Mouse (Mus musculus): Measurements from ENCODE around the gene Nlrc5. TPM values are rescaled to one million over a fixed set of nuclear protein-coding genes. Genes with fewer than 3 reads are reported as not detected.

Gene Nlrc5
- polyA plus RNA-seq, 1 experiment from 2014 or later = 0.19 TPM

DNA sequence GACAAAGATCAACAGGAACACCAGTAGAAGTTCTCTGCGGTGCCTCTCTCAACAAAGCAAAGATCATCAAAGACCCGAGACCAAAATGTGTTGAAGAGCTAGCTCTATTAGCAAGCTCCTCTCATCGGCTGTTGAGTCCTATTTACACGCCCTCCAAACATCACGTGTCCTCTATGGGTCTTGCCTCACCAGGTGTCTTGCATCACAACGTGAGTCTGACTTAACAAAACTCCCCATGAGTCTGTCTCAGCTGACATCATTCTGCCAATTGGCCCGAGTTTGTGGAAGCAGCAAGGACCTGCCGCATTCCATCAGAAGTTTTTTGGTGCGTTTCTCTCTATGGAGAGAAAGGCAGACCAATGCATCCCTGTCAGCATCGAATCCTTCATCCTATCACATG is 6.2 kb upstream of the Nlrc5 start:
- peaks cover 6% of the 10 kb centered on the region for H3K27me3 ChIP-seq (ENCODE audit: control insufficient read depth, insufficient read depth, low read length)
- no peak overlapping the region for H3K4me3 ChIP-seq (ENCODE audit: control insufficient read depth in 1 of 2, insufficient read depth in 1 of 2, low read depth in 1 of 2, low read length in 2 of 2)
- WGBS = 48% methylated on average over 10 of the region's 10 CpGs
- no peaks in the 10 kb centered on the region for H3K4me1 ChIP-seq (ENCODE audit: control insufficient read depth in 2 of 2, insufficient read depth in 2 of 2, low read length in 2 of 2)
- no peak overlapping the region for H3K9ac ChIP-seq (ENCODE audit: low read length)
- H3K36me3 ChIP-seq (ENCODE audit: control insufficient read depth, insufficient read depth, low read length) = no peaks in the 10 kb centered on the region
- ATAC-seq (ENCODE audit: insufficient number of reproducible peaks, insufficient read depth, low FRiP score, low read depth) = no peak
- H3K27ac ChIP-seq (replicated peaks in 1 of 2; ENCODE audit: control insufficient read depth in 1 of 2, insufficient read depth in 1 of 2, low read depth in 2 of 2, low read length in 2 of 2) = no peak overlapping the region
- H3K4me2 ChIP-seq (ENCODE audit: low read length) = no peak overlapping the region
- no peaks in the 10 kb centered on the region for H3K9me3 ChIP-seq (ENCODE audit: control insufficient read depth, low read length)

DNA sequence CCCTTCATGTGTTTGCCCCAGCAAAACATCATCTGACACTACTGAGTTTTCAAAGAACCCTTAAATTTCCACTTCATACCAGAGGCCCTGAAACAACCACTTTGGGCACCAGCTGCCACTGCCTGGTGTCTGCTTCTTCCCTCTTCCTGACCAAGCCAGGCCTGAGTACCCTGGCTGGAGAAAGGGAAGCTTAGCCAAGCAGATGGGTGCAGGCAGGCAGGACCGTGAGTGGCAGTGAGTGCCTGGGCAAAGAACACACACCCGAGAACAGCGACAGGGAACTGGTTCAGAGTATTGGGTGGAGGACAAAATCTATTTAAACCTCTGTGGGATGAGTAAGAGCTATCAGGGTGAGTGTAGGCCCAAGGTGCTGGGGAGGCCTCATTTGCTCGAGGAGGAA is 5.7 kb upstream of the Nlrc5 start:
- no peak for ATAC-seq (ENCODE audit: insufficient number of reproducible peaks, insufficient read depth, low FRiP score, low read depth)
- Histone ChIP-seq H3K27ac (replicated peaks in 1 of 2; ENCODE audit: control insufficient read depth in 1 of 2, insufficient read depth in 1 of 2, low read depth in 2 of 2, low read length in 2 of 2) (no peak overlapping the region), H3K9me3 (ENCODE audit: control insufficient read depth, low read length) (no peaks in the 10 kb centered on the region), H3K36me3 (ENCODE audit: control insufficient read depth, insufficient read depth, low read length) (no peaks in the 10 kb centered on the region), H3K4me1 (ENCODE audit: control insufficient read depth in 2 of 2, insufficient read depth in 2 of 2, low read length in 2 of 2) (no peaks in the 10 kb centered on the region), H3K4me2 (ENCODE audit: low read length) (no peak overlapping the region), H3K4me3 (ENCODE audit: control insufficient read depth in 1 of 2, insufficient read depth in 1 of 2, low read depth in 1 of 2, low read length in 2 of 2) (no peak overlapping the region), H3K9ac (ENCODE audit: low read length) (no peak overlapping the region), H3K27me3 (ENCODE audit: control insufficient read depth, insufficient read depth, low read length) (peaks cover 11% of the 10 kb centered on the region)
- 58% methylated on average over 4 of the region's 4 CpGs for WGBS

DNA sequence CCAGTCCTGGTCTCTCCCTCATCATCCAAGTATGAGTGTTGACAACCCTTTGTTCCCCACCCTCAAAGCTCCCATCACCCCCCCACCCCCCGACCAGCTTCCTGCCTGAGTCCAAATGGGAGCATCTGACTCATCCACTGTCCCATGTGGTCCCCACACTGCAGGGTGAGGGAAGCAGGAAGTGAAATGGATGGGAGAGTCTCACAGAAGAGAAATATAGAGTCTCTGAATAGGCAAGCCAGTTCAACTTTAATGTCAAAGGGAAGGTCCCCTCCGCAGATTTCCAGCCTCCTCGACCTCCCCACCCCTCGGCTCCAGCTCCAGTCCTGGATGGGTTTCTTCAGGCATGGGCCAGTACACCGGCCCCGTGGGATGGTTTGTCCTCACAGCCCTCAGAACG is 4.8 kb upstream of the Nlrc5 start:
- Histone ChIP-seq H3K4me1 (ENCODE audit: control insufficient read depth in 2 of 2, insufficient read depth in 2 of 2, low read length in 2 of 2) (peaks cover 4 to 5% of the 10 kb centered on the region in 2 experiments), H3K4me2 (ENCODE audit: low read length) (no peak overlapping the region), H3K9me3 (ENCODE audit: control insufficient read depth, low read length) (no peaks in the 10 kb centered on the region), H3K4me3 (ENCODE audit: control insufficient read depth in 1 of 2, insufficient read depth in 1 of 2, low read depth in 1 of 2, low read length in 2 of 2) (no peak overlapping the region), H3K27ac (replicated peaks in 1 of 2; ENCODE audit: control insufficient read depth in 1 of 2, insufficient read depth in 1 of 2, low read depth in 2 of 2, low read length in 2 of 2) (no peak overlapping the region), H3K36me3 (ENCODE audit: control insufficient read depth, insufficient read depth, low read length) (no peaks in the 10 kb centered on the region), H3K27me3 (ENCODE audit: control insufficient read depth, insufficient read depth, low read length) (peaks cover 17% of the 10 kb centered on the region), H3K9ac (ENCODE audit: low read length) (no peak overlapping the region)
- no peak for ATAC-seq (ENCODE audit: insufficient number of reproducible peaks, insufficient read depth, low FRiP score, low read depth)
- WGBS = 73% methylated on average over 7 of the region's 7 CpGs

DNA sequence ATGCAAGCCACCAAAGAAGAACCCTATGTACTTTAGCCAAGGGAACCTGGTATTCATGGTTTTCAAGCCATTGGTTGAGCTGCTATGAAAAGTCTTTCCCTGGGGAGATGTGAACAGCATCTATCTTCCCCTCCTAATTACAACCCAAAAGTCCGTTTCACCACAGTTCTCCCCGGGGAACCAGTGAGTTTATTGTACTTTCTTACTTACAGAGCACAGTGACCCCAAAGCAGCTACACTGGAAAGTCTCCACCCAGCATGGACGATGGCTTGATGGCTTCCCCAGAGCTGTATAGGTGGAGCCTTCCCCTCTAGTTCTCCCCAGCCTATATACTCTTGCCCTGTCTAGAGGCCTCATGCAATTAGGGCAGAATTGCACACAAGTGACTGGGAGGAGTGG is 1.9 kb upstream of the Nlrc5 start:
- H3K36me3 ChIP-seq (ENCODE audit: control insufficient read depth, insufficient read depth, low read length) = no peaks in the 10 kb centered on the region
- H3K27ac ChIP-seq (replicated peaks in 1 of 2; ENCODE audit: control insufficient read depth in 1 of 2, insufficient read depth in 1 of 2, low read depth in 2 of 2, low read length in 2 of 2) = no peak overlapping the region
- peaks cover 4 to 5% of the 10 kb centered on the region in 2 experiments for H3K4me1 ChIP-seq (ENCODE audit: control insufficient read depth in 2 of 2, insufficient read depth in 2 of 2, low read length in 2 of 2)
- WGBS = 78% methylated on average over 3 of the region's 3 CpGs
- H3K4me3 ChIP-seq (ENCODE audit: control insufficient read depth in 1 of 2, insufficient read depth in 1 of 2, low read depth in 1 of 2, low read length in 2 of 2) = no peak overlapping the region
- no peak for ATAC-seq (ENCODE audit: insufficient number of reproducible peaks, insufficient read depth, low FRiP score, low read depth)
- no peak overlapping the region for H3K4me2 ChIP-seq (ENCODE audit: low read length)
- H3K9me3 ChIP-seq (ENCODE audit: control insufficient read depth, low read length) = no peaks in the 10 kb centered on the region
- peaks cover 25% of the 10 kb centered on the region for H3K27me3 ChIP-seq (ENCODE audit: control insufficient read depth, insufficient read depth, low read length)
- no peak overlapping the region for H3K9ac ChIP-seq (ENCODE audit: low read length)

DNA sequence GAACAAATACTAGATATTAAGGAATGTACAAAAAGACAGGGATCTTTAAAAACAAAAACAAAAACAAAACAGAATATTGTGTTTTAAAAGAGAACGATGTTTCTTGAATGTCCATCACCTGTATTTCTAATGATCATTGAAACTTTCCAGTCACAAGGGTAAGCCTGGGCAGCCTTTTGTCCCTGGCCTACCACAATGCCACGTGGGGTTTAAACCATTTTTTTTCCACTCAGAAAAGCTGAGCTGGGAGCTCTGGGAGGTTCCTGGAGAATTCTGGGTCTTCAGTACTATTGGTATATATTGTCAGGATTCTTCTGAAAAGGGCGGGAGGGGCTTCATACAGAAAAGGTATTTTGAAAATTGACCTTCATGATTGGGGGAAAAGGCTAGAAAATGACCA is 802 bp downstream of the Nlrc5 start:
- Histone ChIP-seq H3K4me3 (ENCODE audit: control insufficient read depth in 1 of 2, insufficient read depth in 1 of 2, low read depth in 1 of 2, low read length in 2 of 2) (no peak overlapping the region), H3K27me3 (ENCODE audit: control insufficient read depth, insufficient read depth, low read length) (peaks cover 26% of the 10 kb centered on the region), H3K27ac (replicated peaks in 1 of 2; ENCODE audit: control insufficient read depth in 1 of 2, insufficient read depth in 1 of 2, low read depth in 2 of 2, low read length in 2 of 2) (no peak overlapping the region), H3K4me1 (ENCODE audit: control insufficient read depth in 2 of 2, insufficient read depth in 2 of 2, low read length in 2 of 2) (peaks cover 4 to 5% of the 10 kb centered on the region in 2 experiments), H3K9ac (ENCODE audit: low read length) (no peak overlapping the region), H3K4me2 (ENCODE audit: low read length) (no peak overlapping the region), H3K36me3 (ENCODE audit: control insufficient read depth, insufficient read depth, low read length) (no peaks in the 10 kb centered on the region), H3K9me3 (ENCODE audit: control insufficient read depth, low read length) (no peaks in the 10 kb centered on the region)
- no peak for ATAC-seq (ENCODE audit: insufficient number of reproducible peaks, insufficient read depth, low FRiP score, low read depth)
- WGBS = 77% methylated on average over 3 of the region's 3 CpGs

DNA sequence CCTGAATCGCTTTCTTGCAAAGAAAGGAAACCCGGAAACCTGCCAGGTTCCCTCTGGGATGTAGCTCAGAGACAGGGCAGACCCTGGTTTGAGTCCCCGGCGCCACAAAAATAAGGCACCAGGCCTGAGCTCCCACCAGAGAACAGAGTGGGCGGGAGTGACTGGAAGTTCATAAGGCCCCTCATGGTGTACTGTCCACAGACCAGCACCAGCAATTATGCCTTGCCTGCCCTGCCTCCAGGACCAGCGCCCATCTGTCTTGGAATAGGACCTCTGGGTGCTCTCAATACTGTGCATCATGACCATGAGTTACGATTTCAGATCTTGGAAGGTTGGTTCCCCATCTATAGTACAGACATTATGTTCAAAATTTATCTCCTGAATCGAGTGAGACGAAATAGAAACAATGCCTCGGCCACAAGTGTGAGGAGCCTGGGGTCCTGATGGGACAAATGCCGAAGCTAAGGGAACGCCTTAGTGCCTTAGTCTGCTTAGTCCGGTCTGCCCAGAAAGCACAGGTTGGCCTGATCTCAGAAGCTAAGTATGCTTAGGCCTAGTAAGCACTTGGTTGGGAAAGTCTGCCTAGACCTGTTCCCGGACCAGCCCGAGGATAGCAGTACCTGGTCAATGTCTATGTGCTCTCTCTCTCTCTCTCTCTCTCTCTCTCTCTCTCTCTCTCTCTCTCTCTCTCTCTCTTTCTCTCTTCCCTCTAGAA is 1.4 kb downstream of the Nlrc5 start:
- H3K4me3 ChIP-seq (ENCODE audit: control insufficient read depth in 1 of 2, insufficient read depth in 1 of 2, low read depth in 1 of 2, low read length in 2 of 2) = no peak overlapping the region
- H3K9ac ChIP-seq (ENCODE audit: low read length) = no peak overlapping the region
- H3K27ac ChIP-seq (replicated peaks in 1 of 2; ENCODE audit: control insufficient read depth in 1 of 2, insufficient read depth in 1 of 2, low read depth in 2 of 2, low read length in 2 of 2) = no peak overlapping the region
- peaks cover 4 to 5% of the 10 kb centered on the region in 2 experiments for H3K4me1 ChIP-seq (ENCODE audit: control insufficient read depth in 2 of 2, insufficient read depth in 2 of 2, low read length in 2 of 2)
- peaks cover 26% of the 10 kb centered on the region for H3K27me3 ChIP-seq (ENCODE audit: control insufficient read depth, insufficient read depth, low read length)
- 85% methylated on average over 15 of the region's 15 CpGs for whole genome bisulfite sequencing
- H3K9me3 ChIP-seq (ENCODE audit: control insufficient read depth, low read length) = no peaks in the 10 kb centered on the region
- no peak for ATAC-seq (ENCODE audit: insufficient number of reproducible peaks, insufficient read depth, low FRiP score, low read depth)
- no peaks in the 10 kb centered on the region for H3K36me3 ChIP-seq (ENCODE audit: control insufficient read depth, insufficient read depth, low read length)
- H3K4me2 ChIP-seq (ENCODE audit: low read length) = no peak overlapping the region

DNA sequence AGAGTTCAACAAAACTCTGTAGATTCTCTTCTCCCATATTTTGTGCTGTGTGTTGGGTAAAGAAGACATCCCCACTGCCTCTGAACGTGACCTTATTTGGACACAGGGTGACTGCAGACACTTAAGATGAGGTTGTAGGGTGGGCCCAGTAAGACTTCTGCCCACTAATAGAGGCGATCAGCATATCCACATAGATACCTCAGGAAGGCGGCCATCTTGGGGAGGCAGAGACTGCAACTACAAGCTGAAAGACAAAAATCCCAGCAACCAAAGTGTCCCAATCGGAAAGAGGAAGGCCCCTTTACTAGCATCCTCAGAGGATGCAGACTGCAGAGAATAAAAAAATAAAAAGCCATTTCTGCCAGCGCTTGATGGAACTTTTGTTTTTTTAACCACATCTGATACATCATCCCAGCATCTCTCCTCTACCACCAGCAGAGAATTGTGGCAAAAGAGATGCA is 2.0 kb downstream of the Nlrc5 start:
- H3K9ac ChIP-seq (ENCODE audit: low read length) = no peak overlapping the region
- H3K36me3 ChIP-seq (ENCODE audit: control insufficient read depth, insufficient read depth, low read length) = no peaks in the 10 kb centered on the region
- ATAC-seq (ENCODE audit: insufficient number of reproducible peaks, insufficient read depth, low FRiP score, low read depth) = no peak
- WGBS = 84% methylated on average over 5 of the region's 5 CpGs
- H3K9me3 ChIP-seq (ENCODE audit: control insufficient read depth, low read length) = no peaks in the 10 kb centered on the region
- no peak overlapping the region for H3K4me2 ChIP-seq (ENCODE audit: low read length)
- H3K4me1 ChIP-seq (ENCODE audit: control insufficient read depth in 2 of 2, insufficient read depth in 2 of 2, low read length in 2 of 2) = peaks cover 4 to 5% of the 10 kb centered on the region in 2 experiments
- H3K4me3 ChIP-seq (ENCODE audit: control insufficient read depth in 1 of 2, insufficient read depth in 1 of 2, low read depth in 1 of 2, low read length in 2 of 2) = no peak overlapping the region
- H3K27ac ChIP-seq (replicated peaks in 1 of 2; ENCODE audit: control insufficient read depth in 1 of 2, insufficient read depth in 1 of 2, low read depth in 2 of 2, low read length in 2 of 2) = no peak overlapping the region
- peaks cover 26% of the 10 kb centered on the region for H3K27me3 ChIP-seq (ENCODE audit: control insufficient read depth, insufficient read depth, low read length)

DNA sequence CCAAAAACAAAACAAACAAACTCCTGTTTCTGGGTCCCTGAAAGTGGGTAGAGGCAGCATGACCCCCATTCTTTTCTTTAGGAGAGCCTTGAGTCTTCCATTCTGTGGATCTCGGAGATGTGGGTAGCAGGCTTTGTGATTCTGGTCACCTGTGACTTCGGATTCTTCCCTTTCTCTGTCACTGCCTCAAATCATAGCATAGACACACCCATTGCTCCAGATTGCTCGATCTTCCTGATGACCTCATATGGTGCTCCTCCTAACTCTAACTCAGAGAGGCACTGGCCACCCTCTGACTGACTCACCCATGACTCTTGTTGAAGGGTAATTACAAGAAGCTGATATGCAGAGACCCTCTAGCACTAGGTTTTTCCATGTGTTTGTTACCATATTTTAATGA is 2.7 kb downstream of the Nlrc5 start:
- no peak overlapping the region for H3K9ac ChIP-seq (ENCODE audit: low read length)
- ATAC-seq (ENCODE audit: insufficient number of reproducible peaks, insufficient read depth, low FRiP score, low read depth) = no peak
- H3K27ac ChIP-seq (replicated peaks in 1 of 2; ENCODE audit: control insufficient read depth in 1 of 2, insufficient read depth in 1 of 2, low read depth in 2 of 2, low read length in 2 of 2) = no peak overlapping the region
- peaks cover 4 to 5% of the 10 kb centered on the region in 2 experiments for H3K4me1 ChIP-seq (ENCODE audit: control insufficient read depth in 2 of 2, insufficient read depth in 2 of 2, low read length in 2 of 2)
- no peaks in the 10 kb centered on the region for H3K9me3 ChIP-seq (ENCODE audit: control insufficient read depth, low read length)
- H3K27me3 ChIP-seq (ENCODE audit: control insufficient read depth, insufficient read depth, low read length) = peaks cover 26% of the 10 kb centered on the region
- no peaks in the 10 kb centered on the region for H3K36me3 ChIP-seq (ENCODE audit: control insufficient read depth, insufficient read depth, low read length)
- 58% methylated on average over 3 of the region's 3 CpGs for WGBS
- H3K4me2 ChIP-seq (ENCODE audit: low read length) = no peak overlapping the region
- H3K4me3 ChIP-seq (ENCODE audit: control insufficient read depth in 1 of 2, insufficient read depth in 1 of 2, low read depth in 1 of 2, low read length in 2 of 2) = no peak overlapping the region

All from heart, embryonic 14.5 days (tissue).